Comparison of ENCODE assay signal across 8 mouse cellular contexts in genomic region chr1:175692997-175693361, GRCm38 (mm10). TPM values are rescaled to one million over a fixed set of nuclear protein-coding genes. Genes with fewer than 3 reads are reported as not detected.
DNase-seq lines count a peak whose midpoint lies in the region; ATAC-seq and TF ChIP-seq lines count a peak whose summit lies in the region.

No protein-coding gene starts in this region.

- no peaks in the 10 kb centered on the region for H3K36me3 ChIP-seq in heart, embryonic 15.5 days
- H3K36me3 ChIP-seq in hindbrain, embryonic 13.5 days = peaks cover 2% of the 10 kb centered on the region
- H3K36me3 ChIP-seq in midbrain, embryonic 11.5 days (ENCODE audit: control insufficient read depth, insufficient read depth, low read length) = peaks cover 2% of the 10 kb centered on the region; the same call in 1 of the 2 replicates

- no peaks in the 10 kb centered on the region for H3K9me3 ChIP-seq in heart, embryonic 15.5 days (replicated peaks)
- H3K9me3 ChIP-seq in hindbrain, embryonic 13.5 days = no peaks in the 10 kb centered on the region
- no peaks in the 10 kb centered on the region for H3K9me3 ChIP-seq in midbrain, embryonic 11.5 days (ENCODE audit: control insufficient read depth, low read length)

- peak overlapping the region; percentile 87 for H3K27ac ChIP-seq in heart, embryonic 15.5 days
- H3K27ac ChIP-seq in hindbrain, embryonic 13.5 days = peak overlapping the region; percentile 30; the same call in 1 of the 2 replicates
- H3K27ac ChIP-seq in midbrain, embryonic 11.5 days (ENCODE audit: low read depth, low read length) = no peak overlapping the region

- peak overlapping the region; percentile 93 for H3K4me3 ChIP-seq in heart, embryonic 15.5 days
- H3K4me3 ChIP-seq in hindbrain, embryonic 13.5 days = peak overlapping the region; percentile 77
- H3K4me3 ChIP-seq in midbrain, embryonic 11.5 days (ENCODE audit: low read depth, low read length) = peak overlapping the region; percentile 80

- peak overlapping the region; percentile 38 for H3K9ac ChIP-seq in heart, embryonic 15.5 days
- peak overlapping the region; percentile 56; the same call in 1 of the 2 replicates for H3K9ac ChIP-seq in hindbrain, embryonic 13.5 days
- peak overlapping the region; percentile 39; the same call in 1 of the 2 replicates for H3K9ac ChIP-seq in midbrain, embryonic 11.5 days (ENCODE audit: low read length)

- in situ Hi-C loops in Patski (cut with MboI; ENCODE audit: low pct_unique_long_range_greater_than_20kb) = loop anchor here (5.0 kb wide), 2 partner anchors 66 to 189 kb away; partner anchors contain the start of genes Exo1 and Fh1

- TF ChIP-seq CTCF in Patski (IDR thresholded peaks at IDR 0.05) = no peak

- intact Hi-C loops in heart, postnatal 14 days (cut with DNase I) = loop anchor here (5.0 kb wide), 2 partner anchors 66 to 189 kb away; partner anchors contain the start of genes Exo1 and Fh1

- peak overlapping the region; percentile 94 for H3K4me2 ChIP-seq in heart, embryonic 15.5 days
- H3K4me2 ChIP-seq in hindbrain, embryonic 13.5 days = peak overlapping the region; percentile 74
- peak overlapping the region; percentile 45 for H3K4me2 ChIP-seq in midbrain, embryonic 11.5 days

- no peaks in the 10 kb centered on the region for H3K27me3 ChIP-seq in heart, embryonic 15.5 days
- H3K27me3 ChIP-seq in Patski = no peaks in the 10 kb centered on the region
- no peaks in the 10 kb centered on the region for H3K27me3 ChIP-seq in hindbrain, embryonic 13.5 days
- H3K27me3 ChIP-seq in midbrain, embryonic 11.5 days (ENCODE audit: control insufficient read depth, insufficient read depth, low read length) = no peaks in the 10 kb centered on the region

- DNase-seq in heart, postnatal 14 days = no peak
- DNase-seq in Patski (ENCODE audit: low read depth, low spot score) = no peak
- DNase-seq in midbrain, embryonic 11.5 days (ENCODE audit: low spot score, missing footprints) = no peak
- DNase-seq in right cerebral cortex, postnatal 4 days = no peak
- no peak for DNase-seq in cerebellum, postnatal 25 days
- DNase-seq in thymus, postnatal 14 days = no peak

- H3K4me1 ChIP-seq in heart, embryonic 15.5 days (replicated peaks) = peaks cover 23% of the 10 kb centered on the region
- peaks cover 30% of the 10 kb centered on the region for H3K4me1 ChIP-seq in hindbrain, embryonic 13.5 days (replicated peaks)
- peaks cover 21% of the 10 kb centered on the region for H3K4me1 ChIP-seq in midbrain, embryonic 11.5 days (ENCODE audit: control insufficient read depth, insufficient read depth, low read length)

- ATAC-seq in heart, embryonic 15.5 days (replicated peaks; ENCODE audit: insufficient number of reproducible peaks, insufficient read depth, low FRiP score, low read depth) = no peak
- ATAC-seq in Patski = peak; percentile 26
- ATAC-seq in hindbrain, embryonic 13.5 days (ENCODE audit: low FRiP score) = no peak
- ATAC-seq in midbrain, embryonic 11.5 days (ENCODE audit: low FRiP score) = no peak

- POLR2A ChIA-PET in Patski (lab: Charles Lee) = no interaction called here

- CTCF ChIA-PET in Patski (lab: Charles Lee) = interaction anchor here (1.2 to 1.6 kb wide), 2 partner anchors 14 to 23 kb away, joined by 3 to 4 read pairs; no protein-coding TSS in a partner anchor

- WGBS in heart, embryonic 15.5 days = under 1% methylated on average over 14 of the region's 17 CpGs
- 1% methylated on average over 17 of the region's 17 CpGs for WGBS in hindbrain, embryonic 13.5 days
- under 1% methylated on average over 17 of the region's 17 CpGs for WGBS in midbrain, embryonic 11.5 days

RNA-seq across cellular contexts. Expression of gene Chml, which starts 0.3 kb away (rescaled TPM):
- 3.2 and 3.5 TPM in 2 replicates for polyA plus RNA-seq in heart, embryonic 15.5 days (2015; fragmentation: Nextera tagmentation; extraction: Ambion mirVana)
- total RNA-seq in heart, postnatal 14 days (2021) = 10 to 100 TPM; 12.1 to 13.3 TPM
- 3.8 TPM for polyA plus RNA-seq in Patski (2021)
- polyA plus RNA-seq in hindbrain, embryonic 13.5 days (2015; fragmentation: Nextera tagmentation; extraction: Ambion mirVana) = 3.0 and 3.3 TPM in 2 replicates
- 6.9 and 8.0 TPM in 2 replicates for polyA plus RNA-seq in midbrain, embryonic 11.5 days (2014; fragmentation: Nextera tagmentation; extraction: Ambion mirVana)

RNA-seq across cellular contexts. Expression of gene Opn3, which starts 0.4 kb away (rescaled TPM):
- 10.6 and 11.0 TPM in 2 replicates for polyA plus RNA-seq in heart, embryonic 15.5 days (2015; fragmentation: Nextera tagmentation; extraction: Ambion mirVana)
- total RNA-seq in heart, postnatal 14 days (2021) = 1 to 10 TPM; 7.3 to 8.9 TPM
- 0.58 TPM for polyA plus RNA-seq in Patski (2021)
- 5.4 and 6.8 TPM in 2 replicates for polyA plus RNA-seq in hindbrain, embryonic 13.5 days (2015; fragmentation: Nextera tagmentation; extraction: Ambion mirVana)
- polyA plus RNA-seq in midbrain, embryonic 11.5 days (2014; fragmentation: Nextera tagmentation; extraction: Ambion mirVana) = 13.2 and 15.0 TPM in 2 replicates

RNA-seq across cellular contexts. Expression of gene Wdr64, which starts 5.4 kb away (rescaled TPM):
- not detected in 2 replicates for polyA plus RNA-seq in heart, embryonic 15.5 days (2015; fragmentation: Nextera tagmentation; extraction: Ambion mirVana)
- total RNA-seq in heart, postnatal 14 days (2021) = not detected
- polyA plus RNA-seq in Patski (2021) = not detected
- polyA plus RNA-seq in hindbrain, embryonic 13.5 days (2015; fragmentation: Nextera tagmentation; extraction: Ambion mirVana) = not detected in 2 replicates
- polyA plus RNA-seq in midbrain, embryonic 11.5 days (2014; fragmentation: Nextera tagmentation; extraction: Ambion mirVana) = not detected in 2 replicates
